Mouse (Mus musculus): Measurements from ENCODE around the gene Kat2b.
"Not testable (repeated sequence)": the region's sequence is repeated elsewhere in the genome, so short reads cannot be mapped to it uniquely, and the experiment has no call there.

Gene Kat2b

DNA sequence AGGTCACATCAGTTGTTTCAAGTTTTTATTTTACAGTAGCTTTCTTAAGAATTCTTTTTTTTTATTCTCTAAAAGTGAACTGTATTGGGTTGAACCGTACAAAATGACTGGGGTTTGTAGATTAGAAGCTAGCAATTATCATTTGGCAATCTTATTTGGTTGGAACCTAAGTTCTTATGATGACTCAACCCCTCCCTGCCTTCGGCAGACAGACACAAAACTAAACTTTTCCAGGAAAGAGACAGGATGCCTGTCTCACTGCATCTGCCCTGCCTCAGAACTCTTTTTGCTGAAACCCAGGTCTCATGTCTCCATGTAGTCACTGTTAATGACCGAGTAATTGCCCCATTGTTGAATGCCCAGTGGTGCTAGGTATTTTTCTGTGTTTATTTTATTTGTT lies 97.6 kb downstream of the Kat2b start:
- no peak for DNase-seq (ENCODE audit: low spot score)

GRCm38 (mm10) chr17:53664703-53665382 lies 98.2 kb downstream of the Kat2b start:
- no peak for DNase-seq (ENCODE audit: low spot score)

DNA sequence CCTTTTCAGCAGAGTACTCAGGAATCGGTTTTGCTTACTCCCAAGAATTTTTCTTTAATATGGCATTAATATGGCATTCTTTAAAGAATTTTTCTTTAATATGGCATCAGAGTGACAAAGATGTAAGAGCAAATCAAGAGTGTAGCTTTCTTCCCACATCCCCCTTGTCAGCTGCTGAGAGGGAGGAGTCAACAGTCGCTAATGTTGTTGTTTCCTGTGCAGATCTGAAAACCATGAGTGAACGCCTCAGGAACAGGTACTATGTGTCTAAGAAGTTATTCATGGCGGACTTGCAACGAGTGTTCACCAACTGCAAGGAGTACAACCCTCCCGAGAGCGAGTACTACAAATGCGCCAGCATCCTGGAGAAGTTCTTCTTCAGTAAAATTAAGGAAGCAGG lies 103.8 kb downstream of the Kat2b start:
- DNase-seq (ENCODE audit: low spot score): no peak

DNA sequence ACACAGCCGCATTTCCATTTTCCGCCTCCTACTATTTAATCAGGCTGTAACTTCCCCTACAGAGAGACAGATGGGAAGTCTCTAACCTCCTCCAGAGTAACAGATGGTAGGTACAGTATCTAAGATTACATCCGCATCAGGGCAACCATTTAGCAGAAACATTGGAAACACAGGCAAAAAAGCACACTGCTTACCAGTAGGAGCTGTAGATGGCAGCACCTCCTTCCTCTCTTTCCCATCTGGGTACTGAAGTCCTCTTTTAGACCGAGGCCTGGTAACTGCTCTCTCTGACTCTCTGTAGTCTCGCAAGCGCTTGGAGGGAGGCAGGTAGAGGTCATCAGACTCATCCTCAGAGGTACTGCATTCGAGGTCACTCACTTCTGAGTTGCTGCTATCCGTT lies 112.1 kb downstream of the Kat2b start:
- no peak for DNase-seq (ENCODE audit: low spot score)

- no peak for DNase-seq (ENCODE audit: low spot score)
These were observed 121.7 kb downstream of the Kat2b start for GRCm38 (mm10) chr17:53688321-53688720.

DNA sequence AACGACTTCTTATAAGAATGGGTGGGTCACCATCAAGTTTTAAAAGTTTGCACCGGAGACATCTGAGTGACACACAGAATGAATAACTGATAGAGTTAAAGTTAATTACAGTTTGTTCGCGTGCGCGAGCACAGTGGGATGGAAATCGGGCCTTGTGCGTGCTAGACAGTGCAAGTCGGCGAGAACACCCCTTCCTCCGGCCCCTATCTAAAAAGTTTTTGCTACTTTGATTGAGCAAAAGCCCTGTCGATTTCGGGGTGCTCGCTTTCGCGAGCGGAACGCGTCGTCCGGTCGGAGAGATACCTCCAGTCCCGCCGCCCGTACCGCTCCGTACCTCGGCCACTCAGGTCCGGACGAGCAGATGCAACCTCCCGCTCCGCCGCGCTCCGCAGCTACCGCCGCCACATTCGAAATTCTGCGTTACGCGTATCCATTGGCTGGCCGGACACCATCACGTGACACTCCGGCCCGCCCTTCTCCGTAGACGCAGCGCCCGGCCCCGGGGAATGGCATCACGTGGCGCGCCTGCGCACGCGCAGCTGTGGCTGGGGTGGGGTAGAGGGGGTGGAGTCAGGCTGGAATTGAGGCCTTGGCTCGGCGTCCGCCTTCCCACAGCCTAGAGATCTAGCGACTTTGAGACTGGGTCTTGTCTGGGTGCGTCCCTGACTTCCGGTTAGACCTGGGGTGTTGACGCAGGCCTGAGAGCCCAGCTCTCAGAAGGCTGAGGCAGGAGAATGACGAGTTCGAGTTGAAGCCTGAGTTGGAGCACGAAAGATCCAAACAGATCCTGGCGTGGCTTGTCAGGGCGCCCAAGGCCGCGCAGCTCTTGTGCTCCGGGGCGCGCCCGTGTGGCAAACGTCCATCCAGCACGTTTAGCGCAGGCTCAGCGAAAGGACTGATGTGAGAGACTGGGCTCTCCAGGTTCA lies 122.5 kb downstream of the Kat2b start, which contains the start of gene Sgo1:
Gene Sgo1, minus strand, starts transcription at position 457 of the 926 bp plus-strand sequence.
- peak; percentile 97 for DNase-seq (ENCODE audit: low spot score)

- DNase-seq (ENCODE audit: low spot score): no peak
These were observed 123.3 kb downstream of the Kat2b start for GRCm38 (mm10) chr17:53689946-53690345.

- DNase-seq (ENCODE audit: low spot score): no peak
These were observed 127.4 kb downstream of the Kat2b start for GRCm38 (mm10) chr17:53694039-53694438.

DNA sequence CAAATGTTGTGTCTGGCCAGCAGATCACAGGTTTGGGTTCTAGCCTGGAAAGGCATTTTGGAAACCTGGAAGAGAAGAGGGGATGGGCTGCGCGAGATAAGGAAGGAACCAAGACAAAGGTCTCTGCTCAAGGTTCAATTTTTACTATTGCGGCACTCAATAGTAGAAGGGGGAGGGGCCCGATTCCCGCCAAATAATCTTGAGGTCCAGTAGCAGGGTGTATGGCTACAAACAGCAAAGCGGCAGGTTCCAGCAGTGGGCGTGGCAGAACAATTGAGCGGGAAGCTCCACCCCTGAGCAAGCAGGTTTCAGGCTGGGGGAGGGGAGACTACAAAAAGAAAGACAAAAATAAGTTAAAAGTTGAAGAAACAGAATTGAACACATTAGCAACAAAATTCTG lies 130.9 kb downstream of the Kat2b start:
- DNase-seq (ENCODE audit: low spot score): not testable (repeated sequence)

GRCm38 (mm10) chr17:53714453-53714852 lies 147.8 kb downstream of the Kat2b start:
- DNase-seq (ENCODE audit: low spot score): no peak

DNA sequence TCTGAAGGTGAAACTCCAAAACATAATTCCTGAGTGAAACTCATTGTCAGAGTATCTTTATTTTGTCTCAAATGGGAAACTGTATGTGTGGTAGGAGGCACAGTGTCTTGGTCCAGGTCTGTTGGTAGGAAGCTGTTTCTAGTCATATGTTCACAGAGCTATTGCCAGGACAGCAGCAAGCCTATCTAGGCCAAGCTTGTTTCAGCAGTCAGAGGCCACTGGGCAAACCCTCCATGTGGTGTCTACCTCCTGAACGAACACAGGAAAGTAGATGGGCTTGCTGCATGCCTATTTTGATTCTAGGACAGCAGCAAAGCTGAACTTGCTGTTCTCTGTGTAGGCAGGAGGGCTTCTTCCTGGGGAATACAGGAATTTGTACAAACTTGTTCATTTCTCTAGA lies 148.5 kb downstream of the Kat2b start:
- not testable (repeated sequence) for DNase-seq (ENCODE audit: low spot score)

GRCm38 (mm10) chr17:53718474-53718873 lies 151.8 kb downstream of the Kat2b start:
- DNase-seq (ENCODE audit: low spot score): no peak

DNA sequence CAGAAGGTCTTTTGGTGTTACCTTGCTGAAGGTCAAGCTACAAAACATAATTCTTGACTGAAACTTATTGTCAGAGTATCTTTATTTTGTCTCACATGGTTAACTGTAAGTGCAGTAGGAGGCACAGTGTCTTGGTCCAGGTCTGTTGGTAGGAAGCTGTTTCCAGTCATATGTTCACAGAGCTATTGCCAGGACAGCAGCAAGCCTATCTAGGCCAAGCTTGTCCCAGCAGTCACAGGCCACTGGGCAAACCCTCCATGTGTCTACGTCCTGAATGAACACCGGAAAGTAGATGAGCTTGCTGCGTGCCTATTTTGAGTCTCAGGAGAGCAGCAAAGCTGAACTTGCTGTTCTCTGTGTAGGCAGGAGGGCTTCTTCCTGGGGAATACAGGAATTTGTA lies 152.3 kb downstream of the Kat2b start:
- not testable (repeated sequence) for DNase-seq (ENCODE audit: low spot score)
